Mouse (Mus musculus): ENCODE measurements at regions not wholly inside any gene's neighbourhood (a gene's known extent, or its start where the extent isn't known, plus 50 kb on each side); places are given as distances from the start of the nearest gene placed in this dataset.
A peak's percentile ranks its signal among the peaks of the same experiment; 100 is the strongest.
"Not testable (repeated sequence)": the region's sequence is repeated elsewhere in the genome, so short reads cannot be mapped to it uniquely, and the experiment has no call there.

GRCm38 (mm10) chr9:83728428-83728827 is 77.6 kb downstream of the Elovl4 start:
- no peaks in the 10 kb centered on the region for H3K36me3 ChIP-seq (replicated peaks; ENCODE audit: low read length)
- no peak overlapping the region for H3K4me3 ChIP-seq (replicated peaks)
- H3K27me3 ChIP-seq (replicated peaks): peaks cover 2% of the 10 kb centered on the region
- H3K4me1 ChIP-seq: peaks cover 7% of the 10 kb centered on the region
- no peaks in the 10 kb centered on the region for H3K9me3 ChIP-seq
- TF ChIP-seq GATA1 (IDR thresholded peaks at IDR 0.05; ENCODE audit: borderline replicate concordance, low read length): no peak
- no peak for TF ChIP-seq FLI1 (IDR thresholded peaks at IDR 0.05; ENCODE audit: low read length)

GRCm38 (mm10) chr9:83727462-83728189 is 78.5 kb downstream of the Elovl4 start:
- TF ChIP-seq FLI1 (IDR thresholded peaks at IDR 0.05; ENCODE audit: low read length) (no peak), GATA1 (IDR thresholded peaks at IDR 0.05; ENCODE audit: borderline replicate concordance, low read length) (no peak)
- Histone ChIP-seq H3K4me1 (peaks cover 7% of the 10 kb centered on the region), H3K9me3 (no peaks in the 10 kb centered on the region), H3K36me3 (replicated peaks; ENCODE audit: low read length) (no peaks in the 10 kb centered on the region), H3K27me3 (replicated peaks) (peaks cover 2% of the 10 kb centered on the region), H3K4me3 (replicated peaks) (peak overlapping the region; percentile 84)

GRCm38 (mm10) chr9:83726979-83727378 is 79.1 kb downstream of the Elovl4 start:
- Histone ChIP-seq H3K36me3 (replicated peaks; ENCODE audit: low read length) (no peaks in the 10 kb centered on the region), H3K27me3 (replicated peaks) (peaks cover 2% of the 10 kb centered on the region), H3K4me3 (replicated peaks) (peak overlapping the region; percentile 84), H3K9me3 (no peaks in the 10 kb centered on the region), H3K4me1 (peaks cover 7% of the 10 kb centered on the region)
- TF ChIP-seq GATA1 (IDR thresholded peaks at IDR 0.05; ENCODE audit: borderline replicate concordance, low read length): no peak
- no peak for TF ChIP-seq FLI1 (IDR thresholded peaks at IDR 0.05; ENCODE audit: low read length)

DNA sequence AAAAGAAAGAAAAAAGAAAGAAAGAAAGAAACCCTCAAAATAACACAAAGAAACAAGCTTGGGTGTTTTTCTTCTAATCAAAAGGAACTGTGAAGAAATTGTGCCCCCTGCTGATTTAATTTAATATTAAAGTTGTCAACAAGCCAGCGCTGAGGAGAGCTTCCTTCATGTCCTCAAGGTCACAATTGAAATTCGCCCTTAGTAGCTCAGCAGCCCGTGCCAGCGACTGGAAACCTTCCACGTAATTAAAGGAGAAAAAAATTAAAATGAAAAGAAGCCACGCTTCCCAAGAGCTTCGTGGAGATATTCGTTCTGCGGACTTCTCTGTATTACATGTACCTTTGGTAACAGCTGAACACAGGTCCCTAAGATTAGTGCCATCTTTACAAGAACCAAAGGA is 80.0 kb downstream of the Elovl4 start:
- Histone ChIP-seq H3K9me3 (no peaks in the 10 kb centered on the region), H3K4me3 (replicated peaks) (no peak overlapping the region), H3K4me1 (peaks cover 7% of the 10 kb centered on the region), H3K27me3 (replicated peaks) (peaks cover 2% of the 10 kb centered on the region), H3K36me3 (replicated peaks; ENCODE audit: low read length) (no peaks in the 10 kb centered on the region)
- TF ChIP-seq GATA1 (IDR thresholded peaks at IDR 0.05; ENCODE audit: borderline replicate concordance, low read length) (no peak), FLI1 (IDR thresholded peaks at IDR 0.05; ENCODE audit: low read length) (no peak)

DNA sequence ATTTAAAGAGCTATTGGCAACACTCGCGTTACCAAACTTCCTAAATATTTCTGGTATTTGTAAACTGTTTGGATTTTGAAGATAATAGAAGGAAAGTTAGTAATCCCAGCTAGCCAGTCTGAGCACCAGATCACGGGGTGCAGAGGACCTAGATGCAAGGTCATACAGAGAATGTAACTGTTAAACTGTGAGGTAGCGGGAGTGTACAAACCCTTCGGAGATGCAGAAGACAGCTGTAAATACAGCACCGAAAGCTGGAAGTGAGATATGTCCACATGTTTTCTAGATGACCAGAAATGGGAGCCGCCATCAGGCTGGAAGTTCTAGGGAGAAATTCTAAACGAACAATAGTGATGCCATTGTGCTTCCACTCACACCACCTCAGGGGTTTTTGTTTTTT is 80.5 kb downstream of the Elovl4 start:
- Histone ChIP-seq H3K4me1 (peaks cover 7% of the 10 kb centered on the region), H3K27me3 (replicated peaks) (peaks cover 2% of the 10 kb centered on the region), H3K9me3 (no peaks in the 10 kb centered on the region), H3K36me3 (replicated peaks; ENCODE audit: low read length) (no peaks in the 10 kb centered on the region), H3K4me3 (replicated peaks) (no peak overlapping the region)
- no peak for TF ChIP-seq FLI1 (IDR thresholded peaks at IDR 0.05; ENCODE audit: low read length)
- TF ChIP-seq GATA1 (IDR thresholded peaks at IDR 0.05; ENCODE audit: borderline replicate concordance, low read length): no peak

GRCm38 (mm10) chr9:83720982-83721381 is 85.1 kb downstream of the Elovl4 start:
- Histone ChIP-seq H3K27me3 (replicated peaks) (no peaks in the 10 kb centered on the region), H3K4me1 (no peaks in the 10 kb centered on the region), H3K4me3 (replicated peaks) (no peak overlapping the region), H3K36me3 (replicated peaks; ENCODE audit: low read length) (no peaks in the 10 kb centered on the region), H3K9me3 (no peaks in the 10 kb centered on the region)
- no peak for TF ChIP-seq FLI1 (IDR thresholded peaks at IDR 0.05; ENCODE audit: low read length)
- no peak for TF ChIP-seq GATA1 (IDR thresholded peaks at IDR 0.05; ENCODE audit: borderline replicate concordance, low read length)

DNA sequence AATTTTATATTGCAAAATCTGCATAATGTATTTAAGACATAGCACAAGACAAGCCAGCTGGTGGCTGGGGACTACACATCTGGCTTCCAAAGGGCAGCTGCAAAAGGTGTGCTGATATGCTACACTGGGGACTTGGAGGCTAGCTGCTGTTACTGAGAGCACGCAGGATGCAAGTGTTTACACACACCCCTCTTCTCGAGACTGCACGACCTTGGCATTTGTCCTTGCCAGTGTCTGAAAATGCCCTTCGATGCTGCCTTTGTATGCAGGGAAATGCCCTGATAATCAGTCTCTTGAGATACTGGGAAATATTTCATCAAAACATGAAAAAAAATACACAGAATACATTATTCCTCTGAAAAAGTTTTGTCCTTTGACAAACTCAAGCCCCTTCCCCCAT is 86.3 kb downstream of the Elovl4 start:
- H3K9me3 ChIP-seq: no peaks in the 10 kb centered on the region
- no peaks in the 10 kb centered on the region for H3K36me3 ChIP-seq (replicated peaks; ENCODE audit: low read length)
- H3K27me3 ChIP-seq (replicated peaks): no peaks in the 10 kb centered on the region
- no peak overlapping the region for H3K4me3 ChIP-seq (replicated peaks)
- no peak for TF ChIP-seq FLI1 (IDR thresholded peaks at IDR 0.05; ENCODE audit: low read length)
- TF ChIP-seq GATA1 (IDR thresholded peaks at IDR 0.05; ENCODE audit: borderline replicate concordance, low read length): no peak
- H3K4me1 ChIP-seq: no peaks in the 10 kb centered on the region

- H3K36me3 ChIP-seq (replicated peaks; ENCODE audit: low read length); H3K4me1 ChIP-seq; H3K9me3 ChIP-seq; H3K27me3 ChIP-seq (replicated peaks): not testable (repeated sequence)
- H3K4me3 ChIP-seq (replicated peaks): peak overlapping the region; percentile 21
Measured at GRCm38 (mm10) chr9:83718084-83718483, 88.0 kb downstream of the Elovl4 start.

DNA sequence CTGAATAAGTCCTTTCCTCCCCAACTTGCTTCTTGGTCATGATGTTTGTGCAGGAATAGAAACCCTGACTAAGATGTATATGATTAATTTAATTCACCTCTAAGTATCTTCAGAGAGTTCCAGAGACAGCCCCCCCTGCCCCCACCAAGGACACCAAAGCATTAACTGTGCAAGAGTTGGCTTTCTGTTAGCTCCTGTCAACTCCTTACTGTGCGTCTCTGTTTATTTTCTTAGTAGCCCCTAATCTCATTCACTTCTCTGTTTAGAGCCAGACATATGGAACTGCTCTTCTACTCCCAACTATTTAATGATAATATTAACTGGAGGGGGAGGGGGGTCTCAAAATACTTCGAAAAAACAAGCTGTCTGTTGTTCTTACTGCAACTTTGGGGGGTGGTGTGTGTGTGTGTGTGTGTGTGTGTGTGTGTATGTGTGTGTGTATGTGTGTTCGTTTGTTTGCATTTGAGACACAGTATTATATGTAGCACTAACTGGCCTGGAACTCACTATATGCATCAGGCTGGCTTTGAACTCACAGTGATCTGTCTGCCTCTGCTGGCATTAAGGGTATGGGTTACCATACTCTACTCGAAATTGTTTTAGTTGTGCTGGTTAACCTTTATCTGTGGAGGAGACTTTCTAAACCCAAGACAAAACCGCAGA is 89.8 kb downstream of the Elovl4 start:
- no peaks in the 10 kb centered on the region for H3K36me3 ChIP-seq (replicated peaks; ENCODE audit: low read length)
- no peaks in the 10 kb centered on the region for H3K4me1 ChIP-seq
- TF ChIP-seq GATA1 (IDR thresholded peaks at IDR 0.05; ENCODE audit: borderline replicate concordance, low read length) (no peak), FLI1 (IDR thresholded peaks at IDR 0.05; ENCODE audit: low read length) (no peak)
- H3K9me3 ChIP-seq: no peaks in the 10 kb centered on the region
- no peak overlapping the region for H3K4me3 ChIP-seq (replicated peaks)
- H3K27me3 ChIP-seq (replicated peaks): no peaks in the 10 kb centered on the region

DNA sequence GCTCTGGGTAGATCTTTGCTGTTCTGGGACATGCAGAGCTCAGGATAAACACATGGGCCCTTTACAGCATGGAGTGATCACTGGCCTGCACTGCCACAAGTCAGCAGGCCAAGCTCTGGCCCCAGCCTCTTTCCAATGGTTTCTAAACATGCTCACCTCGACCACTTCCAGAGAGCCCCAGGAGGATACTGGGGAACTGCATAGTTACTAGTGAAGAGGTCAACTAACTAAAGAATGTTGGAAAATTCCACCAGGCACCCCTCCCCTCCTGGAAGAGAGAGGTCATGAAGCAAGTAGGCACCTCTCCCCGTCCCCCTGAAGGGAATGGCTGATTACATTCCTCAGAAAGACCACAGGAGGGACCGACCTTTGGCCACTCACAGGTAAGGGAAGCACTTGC is 98.7 kb downstream of the Elovl4 start:
- H3K4me1 ChIP-seq: no peaks in the 10 kb centered on the region
- TF ChIP-seq GATA1 (IDR thresholded peaks at IDR 0.05; ENCODE audit: borderline replicate concordance, low read length) (no peak), FLI1 (IDR thresholded peaks at IDR 0.05; ENCODE audit: low read length) (no peak)

More for the DNA sequence above, 98.7 kb downstream of the Elovl4 start:
- H3K9me3 ChIP-seq: no peaks in the 10 kb centered on the region
- H3K27me3 ChIP-seq (replicated peaks): no peaks in the 10 kb centered on the region
- H3K36me3 ChIP-seq (replicated peaks; ENCODE audit: low read length): no peaks in the 10 kb centered on the region
- H3K4me3 ChIP-seq (replicated peaks): no peak overlapping the region

All from megakaryocyte, embryonic 14.5 days (primary cell).